ENCODE assay signal across 9 mouse cellular contexts in the genomic region with DNA sequence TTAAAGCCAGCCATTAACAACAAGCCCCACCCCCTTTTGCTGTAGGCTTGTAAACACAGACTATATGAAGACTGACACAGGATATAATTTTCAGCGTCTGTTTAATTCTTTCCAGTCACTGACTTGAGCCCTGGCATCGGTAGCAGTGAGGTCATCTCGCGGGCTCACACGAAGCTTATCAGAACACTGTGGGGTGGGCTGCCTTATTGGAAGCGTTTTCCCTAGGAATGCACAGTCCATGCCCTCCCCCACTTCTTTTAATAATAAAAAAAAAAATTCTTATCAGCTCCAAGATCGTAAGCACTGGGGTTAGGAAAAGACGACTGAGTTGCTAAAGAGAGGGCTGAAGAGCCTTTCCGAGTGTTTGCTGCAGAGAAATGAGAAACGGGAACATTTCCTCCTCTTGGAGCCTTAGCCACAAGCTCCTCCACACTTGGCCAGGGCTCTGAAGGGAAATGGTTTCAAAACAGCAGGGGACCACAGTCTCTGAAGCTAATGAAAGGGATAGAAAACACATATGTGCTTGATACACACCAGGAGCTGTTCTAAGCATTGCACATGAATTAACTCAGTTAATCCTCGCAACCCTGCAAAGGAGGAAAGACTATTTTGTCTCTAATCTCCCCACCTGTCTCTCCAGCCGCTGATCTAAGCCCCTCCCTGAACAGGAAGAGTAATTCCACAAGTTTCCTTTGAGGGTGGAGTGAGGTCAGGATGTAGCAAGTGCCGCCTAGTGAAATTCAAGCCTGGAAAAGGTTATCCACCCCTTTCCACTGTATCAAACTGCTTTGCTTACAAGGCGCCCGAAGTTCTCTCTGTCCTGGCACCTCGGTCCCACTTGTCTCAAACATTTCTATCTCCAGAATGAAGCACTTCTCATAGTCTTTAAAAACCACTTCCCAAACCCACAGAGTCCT. TPM values are rescaled to one million over a fixed set of nuclear protein-coding genes. Genes with fewer than 3 reads are reported as not detected.
DNase-seq lines count a peak whose midpoint lies in the region; ATAC-seq lines count a peak whose summit lies in the region.
"Had no signal": no experiment of that assay in that cellular context is flagged by ENCODE, and none has a peak within 500 bp of the region (broad histone marks: within the 10 kb centered on the region; RNA-seq: fewer than 3 reads in every experiment).

No protein-coding gene starts in this region.

- H3K9me3 ChIP-seq in heart, embryonic 11.5 days (replicated peaks; ENCODE audit: control insufficient read depth, low read length) = no peaks in the 10 kb centered on the region
- no peaks in the 10 kb centered on the region for H3K9me3 ChIP-seq in lung, embryonic 15.5 days
- H3K9me3 ChIP-seq in kidney, embryonic 14.5 days (ENCODE audit: control insufficient read depth, low read length) = no peaks in the 10 kb centered on the region
- H3K9me3 ChIP-seq: neural tube, embryonic 12.5 days had no signal

- no peaks in the 10 kb centered on the region for H3K27me3 ChIP-seq in heart, embryonic 11.5 days (ENCODE audit: control insufficient read depth, insufficient read depth, low read length)
- H3K27me3 ChIP-seq in lung, embryonic 15.5 days = no peaks in the 10 kb centered on the region
- H3K27me3 ChIP-seq in kidney, embryonic 14.5 days (ENCODE audit: control insufficient read depth, insufficient read depth, low read length) = no peaks in the 10 kb centered on the region
- H3K27me3 ChIP-seq: neural tube, embryonic 12.5 days had no signal

- H3K4me2 ChIP-seq in heart, embryonic 11.5 days = peak overlapping the region; percentile 54
- H3K4me2 ChIP-seq in lung, embryonic 15.5 days = peak overlapping the region; percentile 42
- H3K4me2 ChIP-seq in kidney, embryonic 14.5 days (replicated peaks; ENCODE audit: low read depth, low read length) = no peak overlapping the region
- H3K4me2 ChIP-seq: neural tube, embryonic 12.5 days had no signal

- DNase-seq in ES-CJ7 (ENCODE audit: low read depth, low spot score) = peak; percentile 41
- DNase-seq in ZHBTc4 (ENCODE audit: low read depth, low spot score) = peak; percentile 55
- DNase-seq in thymus, postnatal 25 days = no peak
- no peak for DNase-seq in left cerebral cortex, adult 11 months (ENCODE audit: low spot score)

- no peak overlapping the region for H3K4me3 ChIP-seq in heart, embryonic 11.5 days (ENCODE audit: low read depth, low read length)
- H3K4me3 ChIP-seq in lung, embryonic 15.5 days = peak overlapping the region; percentile 8
- no peak overlapping the region for H3K4me3 ChIP-seq in kidney, embryonic 14.5 days (ENCODE audit: low read length)
- H3K4me3 ChIP-seq: neural tube, embryonic 12.5 days had no signal

- H3K4me1 ChIP-seq in heart, embryonic 11.5 days (ENCODE audit: control insufficient read depth, insufficient read depth, low read length) = 0 out of 2 replicates have a peak, but pooled peaks cover 3% of the 10 kb centered on the region
- H3K4me1 ChIP-seq in lung, embryonic 15.5 days = peaks cover 23% of the 10 kb centered on the region
- H3K4me1 ChIP-seq in kidney, embryonic 14.5 days (ENCODE audit: control insufficient read depth, insufficient read depth, low read length) = no peaks in the 10 kb centered on the region; the same call in 1 of the 2 replicates

- H3K9ac ChIP-seq in heart, embryonic 11.5 days (ENCODE audit: low read depth, low read length) = no peak overlapping the region
- no peak overlapping the region for H3K9ac ChIP-seq in lung, embryonic 15.5 days
- H3K9ac ChIP-seq in kidney, embryonic 14.5 days (ENCODE audit: low read depth, low read length) = no peak overlapping the region
- H3K9ac ChIP-seq: neural tube, embryonic 12.5 days had no signal

- peak overlapping the region; percentile 59 for H3K27ac ChIP-seq in heart, embryonic 11.5 days (ENCODE audit: low read depth, low read length)
- peak overlapping the region; percentile 78 for H3K27ac ChIP-seq in lung, embryonic 15.5 days
- H3K27ac ChIP-seq in kidney, embryonic 14.5 days (ENCODE audit: low read depth, low read length) = no peak overlapping the region
- H3K27ac ChIP-seq: neural tube, embryonic 12.5 days had no signal

- H3K36me3 ChIP-seq in heart, embryonic 11.5 days (ENCODE audit: control insufficient read depth, insufficient read depth, low read length) = no peaks in the 10 kb centered on the region
- no peaks in the 10 kb centered on the region for H3K36me3 ChIP-seq in lung, embryonic 15.5 days
- H3K36me3 ChIP-seq in kidney, embryonic 14.5 days (ENCODE audit: control insufficient read depth, insufficient read depth, low read length) = no peaks in the 10 kb centered on the region
- H3K36me3 ChIP-seq: neural tube, embryonic 12.5 days had no signal

- ATAC-seq in heart, embryonic 11.5 days (replicated peaks; ENCODE audit: insufficient number of reproducible peaks, low FRiP score, low TSS enrichment) = peak; percentile 58; the same call in 1 of the 2 replicates
- peak; percentile 40; the same call in 1 of the 2 replicates for ATAC-seq in lung, embryonic 15.5 days (ENCODE audit: borderline replicate concordance, extremely low read depth, low FRiP score, low TSS enrichment)
- ATAC-seq in erythroid progenitor cell, adult 5-6 weeks (replicated peaks; ENCODE audit: low FRiP score, poor library complexity, severe bottlenecking) = no peak
- ATAC-seq in kidney, embryonic 14.5 days (ENCODE audit: low FRiP score, low TSS enrichment) = no peak

- WGBS in heart, embryonic 11.5 days (ENCODE audit: insufficient replicate concordance) = 18% methylated on average over 16 of the region's 16 CpGs
- WGBS in lung, embryonic 15.5 days = 8% methylated on average over 16 of the region's 16 CpGs
- 30% methylated on average over 16 of the region's 16 CpGs for WGBS in kidney, embryonic 14.5 days

RNA-seq across cellular contexts. Expression of gene Tspan11, which starts 33.4 kb away (rescaled TPM):
- polyA plus RNA-seq in heart, embryonic 11.5 days (2014; fragmentation: Nextera tagmentation; extraction: Ambion mirVana) = 2.0 and 2.9 TPM in 2 replicates
- polyA plus RNA-seq in lung, embryonic 15.5 days (2015; fragmentation: Nextera tagmentation; extraction: Ambion mirVana) = 20.5 and 21.4 TPM in 2 replicates
- not detected in 2 replicates for total RNA-seq in erythroid progenitor cell, adult 5-6 weeks (2015; ENCODE audit: low replicate concordance)
- total RNA-seq in erythroid progenitor cell, adult 5-6 weeks (2017; ENCODE audit: low replicate concordance) = not detected in 2 replicates
- polyA plus RNA-seq in kidney, embryonic 14.5 days (2014; fragmentation: Nextera tagmentation; extraction: Ambion mirVana) = 5.0 and 5.8 TPM in 2 replicates

Comparison
In these comparisons a context has a peak if more than half of its experiments do, and no peak if none do; other contexts are left out.
1. DNase-seq: peak in ES-CJ7 (single experiment) and ZHBTc4 (single experiment); none in thymus, postnatal 25 days (single experiment) and left cerebral cortex, adult 11 months (single experiment).
2. ATAC-seq: peak in heart, embryonic 11.5 days (single experiment) and lung, embryonic 15.5 days (single experiment); none in erythroid progenitor cell, adult 5-6 weeks (single experiment) and kidney, embryonic 14.5 days (single experiment).